Mouse (Mus musculus) lung, postnatal 10 days (tissue): ENCODE data around the gene Rbm24.

ENCODE experiments used
- DNase-seq: peaks from one replicate; pipeline ENCODE4 v3.0.0; 2021

Gene Rbm24

DNA sequence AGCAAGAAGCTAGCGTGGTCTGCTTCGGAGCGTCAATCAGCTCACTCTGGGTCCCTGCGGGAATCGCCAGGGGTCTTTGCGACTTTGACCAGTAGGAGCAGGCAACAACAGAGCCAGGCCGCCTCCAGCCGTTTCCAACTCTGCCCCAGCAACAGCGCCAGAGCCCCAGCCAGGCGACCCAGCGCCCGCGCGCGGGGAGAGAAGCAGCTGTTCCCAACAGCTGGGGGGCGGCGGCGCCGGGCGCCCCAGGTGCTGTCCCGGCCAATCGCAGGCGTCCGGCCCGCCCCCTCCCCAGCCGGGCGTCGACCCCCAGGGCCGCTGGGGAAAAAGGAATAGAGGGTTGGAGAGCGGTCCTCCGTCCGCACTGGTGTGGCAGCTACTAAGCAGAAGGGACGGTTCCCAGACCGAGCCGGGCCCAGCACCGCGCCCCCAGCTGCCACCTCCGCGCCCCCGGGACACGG, at the start of gene Rbm24:
TSS of gene Rbm24 (plus strand) at position 294 of the 461 bp plus-strand sequence.
- DNase-seq: peak; percentile 49

- no peak for DNase-seq
Measured at GRCm38 (mm10) chr13:46372884-46373283, 45.4 kb upstream of the Rbm24 start.

DNA sequence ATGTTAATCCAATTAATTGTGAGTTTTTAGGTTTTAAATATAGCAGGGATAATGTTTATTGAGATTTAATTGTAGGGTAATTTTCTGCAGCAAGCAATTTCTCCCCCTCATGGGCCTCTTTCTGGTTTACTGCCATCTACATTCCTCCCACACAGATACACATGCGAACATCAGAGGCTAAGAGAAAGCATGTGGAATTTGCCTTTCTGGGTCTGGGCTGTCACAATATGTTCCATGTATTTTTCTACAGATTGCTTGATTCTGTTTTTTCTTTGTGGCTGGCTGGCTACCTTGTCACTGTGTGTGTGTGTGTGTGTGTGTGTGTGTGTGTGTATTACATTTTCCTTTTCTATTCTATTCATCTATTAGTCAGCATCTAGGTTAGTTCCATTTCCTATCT, 42.9 kb upstream of the Rbm24 start:
- DNase-seq: no peak

- no peak for DNase-seq
Measured at GRCm38 (mm10) chr13:46387396-46387795, 30.8 kb upstream of the Rbm24 start.

- no peak for DNase-seq
Measured at GRCm38 (mm10) chr13:46391654-46392053, 26.6 kb upstream of the Rbm24 start.

DNA sequence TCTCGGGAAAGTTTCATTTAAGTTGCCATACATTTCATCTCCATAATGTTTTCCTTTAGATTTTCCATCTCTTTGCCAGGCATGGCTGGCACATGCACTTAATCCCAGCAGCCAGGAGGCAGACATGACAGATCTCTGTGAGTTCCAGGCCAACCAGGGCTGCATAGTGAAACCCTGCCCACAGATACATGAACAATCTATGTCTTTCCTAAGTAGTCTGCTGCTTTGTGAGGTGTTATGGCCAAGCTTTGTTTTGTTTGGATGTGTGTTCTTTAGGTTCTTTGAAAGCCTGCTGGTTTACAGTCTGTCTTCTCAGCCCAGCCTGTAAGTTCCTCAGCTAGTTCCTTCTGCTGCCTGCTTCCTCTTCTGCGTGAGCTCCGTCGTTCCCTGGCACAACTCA, 25.3 kb upstream of the Rbm24 start:
- no peak for DNase-seq

DNA sequence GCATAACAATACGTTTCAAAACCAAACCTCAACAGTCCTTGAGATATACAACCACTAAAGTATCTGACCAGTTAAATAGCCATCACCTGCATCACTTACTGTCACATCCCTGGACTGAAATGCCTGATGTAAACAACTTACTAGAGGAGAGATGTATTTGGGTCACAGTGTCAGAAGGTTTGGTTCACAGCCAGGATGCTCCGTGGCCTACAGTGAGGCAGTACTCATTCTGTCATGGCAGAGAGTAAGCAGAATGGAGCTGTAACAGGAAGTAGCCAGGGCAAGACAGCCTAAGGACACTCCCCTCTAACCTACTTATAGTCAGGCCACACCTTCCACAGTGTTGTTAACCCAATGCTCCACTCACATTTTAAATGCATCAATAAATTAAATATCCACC, 24.3 kb upstream of the Rbm24 start:
- DNase-seq: no peak

DNA sequence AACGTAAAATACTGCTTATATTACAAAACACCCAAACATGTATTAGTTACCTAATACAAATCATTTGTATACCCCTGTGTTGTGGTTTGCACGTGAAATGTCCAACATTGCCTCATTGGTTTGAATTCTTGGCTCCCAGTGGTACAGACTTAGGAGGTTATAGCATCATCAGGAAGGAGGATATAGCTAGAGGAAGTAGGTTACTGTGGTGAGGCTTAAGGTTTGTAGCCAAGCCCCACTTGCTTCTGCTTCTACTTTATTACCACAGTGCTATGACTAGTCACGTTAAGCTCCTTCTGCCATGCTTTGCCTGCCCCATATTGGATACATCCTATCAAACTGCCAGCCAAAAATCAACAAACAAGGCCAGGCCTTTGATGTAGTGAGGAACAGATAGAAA, 21.0 kb upstream of the Rbm24 start:
- no peak for DNase-seq

DNA sequence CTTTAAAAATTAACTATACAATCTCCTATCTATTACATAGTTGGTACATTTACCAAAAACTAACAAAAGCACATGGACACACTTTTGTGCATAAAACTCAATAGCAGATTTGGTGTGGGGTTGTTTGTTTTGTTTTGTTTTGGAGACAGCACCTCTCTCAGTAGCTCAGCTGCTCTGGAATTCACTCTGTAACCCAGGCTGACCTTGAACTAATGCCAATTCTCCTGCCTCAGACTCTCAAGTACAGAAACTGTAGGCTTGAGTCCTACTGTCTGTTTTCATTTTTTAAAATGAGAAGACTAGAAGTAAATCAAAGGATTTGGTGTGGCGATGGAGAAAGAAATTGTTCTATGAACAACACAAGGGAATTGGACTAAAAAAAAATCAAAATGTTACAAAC, 11.1 kb upstream of the Rbm24 start:
- DNase-seq: peak; percentile 14

- no peak for DNase-seq
Measured at GRCm38 (mm10) chr13:46412247-46412646, 6.0 kb upstream of the Rbm24 start.

DNA sequence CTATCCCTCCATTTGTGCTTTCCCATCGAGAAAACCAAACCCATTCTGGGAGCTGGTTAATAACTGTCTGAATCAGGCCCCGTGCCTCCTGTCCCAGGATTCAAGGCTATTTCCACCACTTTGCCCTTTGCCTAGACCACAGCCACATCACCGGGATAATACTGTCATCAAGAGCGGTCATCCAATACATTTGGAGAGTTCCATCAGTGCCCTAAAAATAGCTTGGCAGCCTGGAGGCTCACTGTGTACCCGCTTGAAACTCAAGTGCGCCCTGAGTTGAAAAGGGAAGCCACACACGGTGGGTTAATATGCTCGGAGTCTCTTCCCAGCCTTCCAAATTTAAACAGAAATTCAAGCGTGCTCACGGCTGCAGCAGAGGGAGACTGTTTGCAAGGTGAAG, 4.6 kb upstream of the Rbm24 start:
- DNase-seq: no peak

DNA sequence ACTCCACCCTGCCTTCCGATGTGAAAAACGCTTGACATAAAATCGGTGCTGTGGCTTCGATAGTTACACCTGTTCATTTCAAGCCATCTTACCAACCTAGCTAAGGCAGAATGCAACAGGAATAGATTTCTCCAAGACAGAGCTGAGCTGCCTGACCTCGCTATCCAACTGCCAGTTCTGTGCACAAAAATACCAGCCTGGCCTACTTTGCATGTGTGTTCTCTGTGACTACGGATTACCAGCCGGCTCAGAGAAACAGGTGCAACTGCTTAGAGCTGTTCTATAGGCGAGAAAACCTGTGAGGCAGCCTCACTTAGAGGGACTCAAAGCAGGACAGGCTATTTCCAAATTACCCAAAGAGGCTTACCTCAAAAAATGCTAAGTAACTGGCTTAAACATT, 4.2 kb upstream of the Rbm24 start:
- no peak for DNase-seq

GRCm38 (mm10) chr13:46416021-46416420, 2.2 kb upstream of the Rbm24 start:
- no peak for DNase-seq

DNA sequence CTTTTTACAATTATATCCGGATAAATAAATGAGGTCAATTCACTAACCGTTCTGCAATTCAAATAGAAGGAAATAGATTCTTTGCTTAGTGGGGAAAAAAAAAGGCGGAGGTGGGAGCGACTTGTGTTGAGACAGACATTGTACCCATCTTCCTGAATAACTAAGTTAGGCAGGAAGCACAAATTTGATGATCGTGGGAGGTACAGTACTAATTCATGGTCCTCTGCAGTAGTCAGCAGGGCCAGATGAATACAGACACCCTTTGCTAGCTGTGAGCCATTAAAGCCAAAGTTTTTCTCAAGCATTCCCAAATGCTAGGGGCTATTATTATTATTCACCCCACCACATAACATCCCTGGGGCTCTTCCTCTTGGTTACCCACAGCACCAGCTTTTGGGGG, 640 bp upstream of the Rbm24 start:
- no peak for DNase-seq

- DNase-seq: peak; percentile 10
Measured at GRCm38 (mm10) chr13:46418731-46419545, 704 bp downstream of the Rbm24 start.

DNA sequence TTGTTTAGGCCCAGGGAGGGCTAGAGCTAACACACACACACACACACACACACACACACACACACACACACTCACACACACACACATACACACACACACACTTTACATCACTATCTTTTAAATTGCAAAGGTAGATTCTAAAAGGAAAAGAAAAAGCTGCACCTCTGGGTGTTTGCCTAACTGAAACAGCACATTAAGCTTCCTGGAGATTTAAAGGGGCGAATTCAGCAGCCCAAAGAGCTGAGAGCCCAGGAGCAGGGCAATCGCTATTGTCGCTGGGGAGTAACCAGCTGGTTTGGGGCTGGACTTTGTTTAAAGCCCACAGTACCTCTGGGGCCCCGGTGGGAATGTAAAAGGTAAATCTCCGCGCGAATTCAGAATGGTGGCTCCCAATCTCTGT, 1.4 kb downstream of the Rbm24 start:
- DNase-seq: no peak

GRCm38 (mm10) chr13:46420095-46420494, 1.9 kb downstream of the Rbm24 start:
- no peak for DNase-seq

- no peak for DNase-seq
Measured at GRCm38 (mm10) chr13:46423805-46424204, 5.6 kb downstream of the Rbm24 start.

- DNase-seq: no peak
Measured at GRCm38 (mm10) chr13:46424376-46424775, 6.1 kb downstream of the Rbm24 start.

GRCm38 (mm10) chr13:46426651-46427269, 8.5 kb downstream of the Rbm24 start:
- DNase-seq: no peak

- DNase-seq: no peak
Measured at GRCm38 (mm10) chr13:46428964-46429363, 10.7 kb downstream of the Rbm24 start.

GRCm38 (mm10) chr13:46429866-46430265, 11.6 kb downstream of the Rbm24 start:
- DNase-seq: no peak

- DNase-seq: no peak
Measured at GRCm38 (mm10) chr13:46433880-46434560, 15.8 kb downstream of the Rbm24 start.

DNA sequence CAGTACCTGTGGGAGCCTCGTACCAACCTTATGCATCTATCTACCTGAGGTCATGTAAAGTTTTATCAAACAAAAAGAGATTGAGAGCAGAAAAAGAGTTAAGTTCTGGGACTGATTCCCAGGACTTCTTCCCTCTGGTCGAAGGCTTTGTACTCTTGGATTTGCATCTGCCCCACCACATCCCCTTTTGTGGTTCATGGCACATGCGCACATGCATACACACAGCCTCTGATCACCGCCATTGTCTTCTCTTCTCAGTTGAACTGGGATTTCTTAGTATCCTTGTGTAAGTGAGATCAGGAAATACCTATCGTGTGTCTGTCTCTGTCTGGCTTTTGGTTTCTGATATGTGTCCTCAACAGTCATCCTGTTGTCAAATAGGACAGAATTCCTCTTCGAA, 20.7 kb downstream of the Rbm24 start:
- DNase-seq: no peak
